Mouse (Mus musculus) G1E-ER4 (cell line): ENCODE measurements around the gene Pbp2. TPM values are rescaled to one million over a fixed set of nuclear protein-coding genes. Genes with fewer than 3 reads are reported as not detected.

Source experiments
- GATA1 ChIP-seq: IDR thresholded peaks from one replicate; pipeline ENCODE4 v1.8.0; 2012; ENCODE audit warnings: low read length, inconsistent platforms
- polyA plus RNA-seq: library from polyadenylated mRNA; stranded (reverse); fragments of >175 nt; gene quantifications from 2 replicates; pipeline ENCODE4 v1.2.3, GENCODE M21; 2012

Gene Pbp2
- polyA plus RNA-seq: not detected in 2 replicates

GRCm38 (mm10) chr6:135310305-135310704 lies at the start of gene Pbp2:
Gene Pbp2 (minus strand): TSS chr6:135310405.
- TF ChIP-seq GATA1: no peak

- no peak for TF ChIP-seq GATA1
Observed at GRCm38 (mm10) chr6:135354953-135355352, 44.7 kb upstream of the Pbp2 start.

GRCm38 (mm10) chr6:135352537-135352936 lies 42.3 kb upstream of the Pbp2 start:
- no peak for TF ChIP-seq GATA1

GRCm38 (mm10) chr6:135351638-135352302 lies 41.6 kb upstream of the Pbp2 start:
- TF ChIP-seq GATA1: no peak

- TF ChIP-seq GATA1: no peak
Observed at GRCm38 (mm10) chr6:135341076-135341378, 30.8 kb upstream of the Pbp2 start.

GRCm38 (mm10) chr6:135340355-135341075 lies 30.3 kb upstream of the Pbp2 start:
- TF ChIP-seq GATA1: no peak

GRCm38 (mm10) chr6:135336376-135336775 lies 26.2 kb upstream of the Pbp2 start:
- TF ChIP-seq GATA1: no peak

GRCm38 (mm10) chr6:135333994-135334651 lies 23.9 kb upstream of the Pbp2 start:
- no peak for TF ChIP-seq GATA1

- TF ChIP-seq GATA1: no peak
Observed at GRCm38 (mm10) chr6:135332737-135333281, 22.6 kb upstream of the Pbp2 start.

- TF ChIP-seq GATA1: no peak
Observed at GRCm38 (mm10) chr6:135331916-135332315, 21.7 kb upstream of the Pbp2 start.

GRCm38 (mm10) chr6:135326847-135327246 lies 16.6 kb upstream of the Pbp2 start:
- TF ChIP-seq GATA1: no peak

GRCm38 (mm10) chr6:135324686-135325300 lies 14.6 kb upstream of the Pbp2 start:
- TF ChIP-seq GATA1: no peak

GRCm38 (mm10) chr6:135324111-135324510 lies 13.9 kb upstream of the Pbp2 start:
- no peak for TF ChIP-seq GATA1

- TF ChIP-seq GATA1: no peak
Observed at GRCm38 (mm10) chr6:135323311-135323982, 13.2 kb upstream of the Pbp2 start.

GRCm38 (mm10) chr6:135322749-135323148 lies 12.5 kb upstream of the Pbp2 start:
- no peak for TF ChIP-seq GATA1
